Mouse (Mus musculus): ENCODE data around the gene Ccdc142.

The Ccdc142 gene

GRCm38 (mm10) chr6:83142211-83142731 lies 40.9 kb downstream of the Ccdc142 start:
- DNase-seq = no peak

- no peak for DNase-seq
Observed at GRCm38 (mm10) chr6:83142886-83143285, 41.5 kb downstream of the Ccdc142 start.

GRCm38 (mm10) chr6:83145209-83145608 lies 43.8 kb downstream of the Ccdc142 start:
- DNase-seq = no peak

- no peak for DNase-seq
Observed at GRCm38 (mm10) chr6:83145805-83146204, 44.4 kb downstream of the Ccdc142 start.

- DNase-seq = no peak
Observed at GRCm38 (mm10) chr6:83147280-83147679, 45.9 kb downstream of the Ccdc142 start.

GRCm38 (mm10) chr6:83151721-83152120 lies 50.3 kb downstream of the Ccdc142 start:
- DNase-seq = no peak

GRCm38 (mm10) chr6:83153038-83153437 lies 51.6 kb downstream of the Ccdc142 start:
- no peak for DNase-seq

GRCm38 (mm10) chr6:83153485-83153884 lies 52.1 kb downstream of the Ccdc142 start:
- DNase-seq = no peak

- DNase-seq = no peak
Observed at GRCm38 (mm10) chr6:83155552-83156238, 54.3 kb downstream of the Ccdc142 start.

- DNase-seq = peak; percentile 41
Observed at GRCm38 (mm10) chr6:83156259-83156684, 54.9 kb downstream of the Ccdc142 start, which contains the start of the genes Wdr54 and 1700003E16Rik. Gene Wdr54 (minus strand): TSS chr6:83156397. Gene 1700003E16Rik (plus strand): TSS chr6:83156404.

Data from lung, postnatal 14 days (tissue).